Mouse (Mus musculus): ENCODE data around the gene Nicn1. TPM values are rescaled to one million over a fixed set of nuclear protein-coding genes. Genes with fewer than 3 reads are reported as not detected.

The Nicn1 gene
- polyA plus RNA-seq, 1 experiment from 2014 or later: 23.9 TPM

GRCm38 (mm10) chr9:108339886-108340257 is 49.6 kb downstream of the Nicn1 start:
- Histone ChIP-seq H3K4me1 (replicated peaks) (peaks cover 27% of the 10 kb centered on the region), H3K9me3 (replicated peaks) (no peaks in the 10 kb centered on the region), H3K27me3 (no peaks in the 10 kb centered on the region), H3K4me3 (peak overlapping the region; percentile 62), H3K27ac (peak overlapping the region; percentile 93), H3K9ac (peak overlapping the region; percentile 73), H3K36me3 (peaks cover 14% of the 10 kb centered on the region), H3K4me2 (peak overlapping the region; percentile 85)
- ATAC-seq (replicated peaks; ENCODE audit: insufficient number of reproducible peaks, insufficient read depth, low FRiP score, low read depth): no peak
- 8% methylated on average over 20 of the region's 20 CpGs for WGBS

GRCm38 (mm10) chr9:108340258-108341138 is 50.3 kb downstream of the Nicn1 start:
- Histone ChIP-seq H3K27me3 (no peaks in the 10 kb centered on the region), H3K4me2 (peak overlapping the region; percentile 85), H3K36me3 (peaks cover 8% of the 10 kb centered on the region), H3K27ac (peak overlapping the region; percentile 93), H3K4me1 (replicated peaks) (peaks cover 27% of the 10 kb centered on the region), H3K9ac (peak overlapping the region; percentile 73), H3K9me3 (replicated peaks) (no peaks in the 10 kb centered on the region), H3K4me3 (peak overlapping the region; percentile 62)
- 44% methylated on average over 10 of the region's 10 CpGs for WGBS
- ATAC-seq (replicated peaks; ENCODE audit: insufficient number of reproducible peaks, insufficient read depth, low FRiP score, low read depth): no peak

GRCm38 (mm10) chr9:108341139-108341475 is 50.9 kb downstream of the Nicn1 start:
- Histone ChIP-seq H3K9me3 (replicated peaks) (no peaks in the 10 kb centered on the region), H3K27ac (peak overlapping the region; percentile 93; the same call in 1 of the 2 replicates), H3K9ac (no peak overlapping the region), H3K36me3 (peaks cover 5% of the 10 kb centered on the region; the same call in 1 of the 2 replicates), H3K4me1 (replicated peaks) (peaks cover 30% of the 10 kb centered on the region), H3K4me3 (no peak overlapping the region; the same call in 1 of the 2 replicates), H3K27me3 (no peaks in the 10 kb centered on the region), H3K4me2 (peak overlapping the region; percentile 85; the same call in 1 of the 2 replicates)
- 81% methylated on average over 5 of the region's 5 CpGs for WGBS
- no peak for ATAC-seq (replicated peaks; ENCODE audit: insufficient number of reproducible peaks, insufficient read depth, low FRiP score, low read depth)

- no peak for ATAC-seq (replicated peaks; ENCODE audit: insufficient number of reproducible peaks, insufficient read depth, low FRiP score, low read depth)
- Histone ChIP-seq H3K4me2 (no peak overlapping the region), H3K27me3 (no peaks in the 10 kb centered on the region), H3K4me1 (replicated peaks) (peaks cover 33% of the 10 kb centered on the region), H3K9me3 (replicated peaks) (no peaks in the 10 kb centered on the region), H3K36me3 (peaks cover 5% of the 10 kb centered on the region; the same call in 1 of the 2 replicates), H3K4me3 (no peak overlapping the region), H3K27ac (peak overlapping the region; percentile 17; the same call in 1 of the 2 replicates), H3K9ac (no peak overlapping the region)
Measured at GRCm38 (mm10) chr9:108341801-108342200, 51.6 kb downstream of the Nicn1 start.

- no peak overlapping the region for H3K4me3 ChIP-seq
- no peaks in the 10 kb centered on the region for H3K27me3 ChIP-seq
- no peaks in the 10 kb centered on the region for H3K9me3 ChIP-seq (replicated peaks)
- H3K4me2 ChIP-seq: no peak overlapping the region
- H3K36me3 ChIP-seq: peaks cover 5% of the 10 kb centered on the region; the same call in 1 of the 2 replicates
- whole genome bisulfite sequencing: 43% methylated on average over 5 of the region's 5 CpGs
- H3K9ac ChIP-seq: no peak overlapping the region
- ATAC-seq (replicated peaks; ENCODE audit: insufficient number of reproducible peaks, insufficient read depth, low FRiP score, low read depth): no peak
- peaks cover 36% of the 10 kb centered on the region for H3K4me1 ChIP-seq (replicated peaks)
- peak overlapping the region; percentile 17; the same call in 1 of the 2 replicates for H3K27ac ChIP-seq
Measured at GRCm38 (mm10) chr9:108342301-108342831, 52.1 kb downstream of the Nicn1 start.

GRCm38 (mm10) chr9:108343331-108343730 is 53.1 kb downstream of the Nicn1 start:
- H3K4me2 ChIP-seq: no peak overlapping the region
- no peaks in the 10 kb centered on the region for H3K27me3 ChIP-seq
- no peaks in the 10 kb centered on the region for H3K36me3 ChIP-seq
- WGBS: 82% methylated on average over 3 of the region's 3 CpGs
- no peak overlapping the region for H3K9ac ChIP-seq
- H3K9me3 ChIP-seq (replicated peaks): no peaks in the 10 kb centered on the region
- H3K27ac ChIP-seq: no peak overlapping the region
- no peak for ATAC-seq (replicated peaks; ENCODE audit: insufficient number of reproducible peaks, insufficient read depth, low FRiP score, low read depth)
- H3K4me3 ChIP-seq: no peak overlapping the region
- H3K4me1 ChIP-seq (replicated peaks): peaks cover 34% of the 10 kb centered on the region

- H3K9ac ChIP-seq: no peak overlapping the region
- no peak overlapping the region for H3K4me2 ChIP-seq
- H3K36me3 ChIP-seq: no peaks in the 10 kb centered on the region
- WGBS: 94% methylated on average over 1 of the region's 1 CpGs
- no peak overlapping the region for H3K4me3 ChIP-seq
- no peaks in the 10 kb centered on the region for H3K27me3 ChIP-seq
- H3K4me1 ChIP-seq (replicated peaks): peaks cover 34% of the 10 kb centered on the region
- no peaks in the 10 kb centered on the region for H3K9me3 ChIP-seq (replicated peaks)
- H3K27ac ChIP-seq: no peak overlapping the region
- ATAC-seq (replicated peaks; ENCODE audit: insufficient number of reproducible peaks, insufficient read depth, low FRiP score, low read depth): no peak
Measured at GRCm38 (mm10) chr9:108343835-108344234, 53.6 kb downstream of the Nicn1 start.

GRCm38 (mm10) chr9:108344471-108344870 is 54.2 kb downstream of the Nicn1 start:
- Histone ChIP-seq H3K9ac (no peak overlapping the region), H3K27ac (no peak overlapping the region), H3K27me3 (no peaks in the 10 kb centered on the region), H3K4me1 (replicated peaks) (peaks cover 39% of the 10 kb centered on the region), H3K36me3 (no peaks in the 10 kb centered on the region), H3K9me3 (replicated peaks) (no peaks in the 10 kb centered on the region), H3K4me3 (no peak overlapping the region), H3K4me2 (no peak overlapping the region)
- WGBS: 79% methylated on average over 4 of the region's 4 CpGs
- ATAC-seq (replicated peaks; ENCODE audit: insufficient number of reproducible peaks, insufficient read depth, low FRiP score, low read depth): no peak

Other genes with a start within 250 kb of the Nicn1 start
- 18.3 and 23.8 TPM in 2 replicates for gene Gmppb, start 241.2 kb upstream of the Nicn1 start, polyA plus RNA-seq (2015; fragmentation: Nextera tagmentation; extraction: Ambion mirVana)
- gene Amigo3, start 237.3 kb upstream of the Nicn1 start, polyA plus RNA-seq (2015; fragmentation: Nextera tagmentation; extraction: Ambion mirVana): 1.5 and 2.3 TPM in 2 replicates
- gene Mst1, start 210.0 kb upstream of the Nicn1 start, polyA plus RNA-seq (2015; fragmentation: Nextera tagmentation; extraction: Ambion mirVana): 0.81 TPM in 1 of 2 replicates, not detected in the other
- 29.8 and 33.3 TPM in 2 replicates for gene Rnf123, start 207.1 kb upstream of the Nicn1 start, polyA plus RNA-seq (2015; fragmentation: Nextera tagmentation; extraction: Ambion mirVana)
- gene Apeh, start 195.8 kb upstream of the Nicn1 start, polyA plus RNA-seq (2015; fragmentation: Nextera tagmentation; extraction: Ambion mirVana): 46.4 and 65.9 TPM in 2 replicates
- 0.13 and 0.84 TPM in 2 replicates for gene Bsn, start 100.0 kb upstream of the Nicn1 start, polyA plus RNA-seq (2015; fragmentation: Nextera tagmentation; extraction: Ambion mirVana)
- gene Dag1, start 26.5 kb upstream of the Nicn1 start, polyA plus RNA-seq (2015; fragmentation: Nextera tagmentation; extraction: Ambion mirVana): 128 and 143 TPM in 2 replicates
- gene Amt, start 6.4 kb downstream of the Nicn1 start, polyA plus RNA-seq (2015; fragmentation: Nextera tagmentation; extraction: Ambion mirVana): 8.2 and 9.1 TPM in 2 replicates
- gene Rhoa, start 15.7 kb downstream of the Nicn1 start, polyA plus RNA-seq (2015; fragmentation: Nextera tagmentation; extraction: Ambion mirVana): 356 and 369 TPM in 2 replicates
- gene Tcta, start 15.7 kb downstream of the Nicn1 start, polyA plus RNA-seq (2015; fragmentation: Nextera tagmentation; extraction: Ambion mirVana): 31.6 and 34.9 TPM in 2 replicates
- gene Gpx1, start 48.5 kb downstream of the Nicn1 start, polyA plus RNA-seq (2015; fragmentation: Nextera tagmentation; extraction: Ambion mirVana): 746 and 792 TPM in 2 replicates
- 68.3 and 88.0 TPM in 2 replicates for gene Usp4, start 57.4 kb downstream of the Nicn1 start, polyA plus RNA-seq (2015; fragmentation: Nextera tagmentation; extraction: Ambion mirVana)
- gene 1700102P08Rik, start 102.4 kb downstream of the Nicn1 start, polyA plus RNA-seq (2015; fragmentation: Nextera tagmentation; extraction: Ambion mirVana): 0.38 and 0.53 TPM in 2 replicates
- gene Ccdc36, start 138.1 kb downstream of the Nicn1 start, polyA plus RNA-seq (2015; fragmentation: Nextera tagmentation; extraction: Ambion mirVana): 0.84 and 1.1 TPM in 2 replicates
- not detected in 2 replicates for gene BC048562, start 146.1 kb downstream of the Nicn1 start, polyA plus RNA-seq (2015; fragmentation: Nextera tagmentation; extraction: Ambion mirVana)
- gene Ccdc71, start 170.1 kb downstream of the Nicn1 start, polyA plus RNA-seq (2015; fragmentation: Nextera tagmentation; extraction: Ambion mirVana): 32.2 and 42.1 TPM in 2 replicates
- 95.7 and 103 TPM in 2 replicates for gene Klhdc8b, start 171.2 kb downstream of the Nicn1 start, polyA plus RNA-seq (2015; fragmentation: Nextera tagmentation; extraction: Ambion mirVana)
- gene Lamb2, start 189.3 kb downstream of the Nicn1 start, polyA plus RNA-seq (2015; fragmentation: Nextera tagmentation; extraction: Ambion mirVana): 55.5 and 64.2 TPM in 2 replicates
- 51.5 and 68.5 TPM in 2 replicates for gene Usp19, start 200.2 kb downstream of the Nicn1 start, polyA plus RNA-seq (2015; fragmentation: Nextera tagmentation; extraction: Ambion mirVana)
- 49.4 and 67.5 TPM in 2 replicates for gene Qars, start 217.3 kb downstream of the Nicn1 start, polyA plus RNA-seq (2015; fragmentation: Nextera tagmentation; extraction: Ambion mirVana)
- 75.1 and 84.6 TPM in 2 replicates for gene Qrich1, start 226.4 kb downstream of the Nicn1 start, polyA plus RNA-seq (2015; fragmentation: Nextera tagmentation; extraction: Ambion mirVana)

Data from heart, embryonic 15.5 days (tissue).